Mouse (Mus musculus): ENCODE measurements around the gene Arl16. TPM values are rescaled to one million over a fixed set of nuclear protein-coding genes. Genes with fewer than 3 reads are reported as not detected.

Gene Arl16
- polyA plus RNA-seq, 1 experiment: not detected

DNA sequence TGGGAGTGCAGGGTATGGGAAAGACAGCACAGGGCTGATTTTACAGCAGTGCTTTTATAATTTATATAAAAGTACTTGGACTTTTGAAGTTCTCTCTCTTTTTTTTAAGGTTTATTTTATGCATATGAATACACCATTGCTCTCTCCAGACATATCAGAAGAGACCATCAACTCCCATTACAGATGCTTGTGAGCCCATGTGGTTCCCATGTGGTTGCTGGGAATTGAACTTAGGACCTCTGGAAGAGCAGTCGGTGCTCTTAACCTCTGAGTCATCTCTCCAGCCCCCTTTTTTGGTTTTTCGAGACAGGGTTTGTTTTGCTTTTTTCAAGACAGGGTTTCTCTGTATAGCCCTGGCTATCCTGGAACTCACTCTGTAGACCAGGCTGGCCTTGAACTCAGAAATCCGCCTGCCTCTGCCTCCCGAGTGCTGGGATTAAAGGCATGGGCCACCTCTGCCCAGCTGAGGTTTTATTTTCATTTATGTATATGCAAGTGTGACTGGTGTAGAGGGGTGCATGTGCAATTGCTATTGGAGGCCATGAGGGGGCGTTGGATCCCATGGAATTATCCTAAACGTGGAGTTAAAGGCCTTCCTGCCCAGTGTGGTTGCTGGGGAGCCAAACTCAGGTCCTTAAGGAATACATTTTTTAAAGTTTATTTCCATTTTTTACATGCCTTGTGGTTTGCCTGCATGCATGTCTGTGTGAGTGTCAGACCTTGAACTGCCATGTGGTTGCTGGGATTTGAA, 8.4 kb downstream of the Arl16 start:
- Histone ChIP-seq H3K4me1 (ENCODE audit: control insufficient read depth, insufficient read depth, low read length) (peaks cover 8% of the 10 kb centered on the region), H3K27ac (ENCODE audit: insufficient read depth, low read depth, low read length) (no peak overlapping the region), H3K4me3 (ENCODE audit: insufficient read depth, low read depth, low read length) (peak overlapping the region; percentile 67)
- no peak for TF ChIP-seq POLR2A (IDR thresholded peaks at IDR 0.05; ENCODE audit: insufficient read depth, low read depth, low read length)
- no peak for TF ChIP-seq CTCF (IDR thresholded peaks at IDR 0.05; ENCODE audit: insufficient read depth, low read depth, low read length)
- WGBS: 66% methylated on average over 6 of the region's 6 CpGs

- Histone ChIP-seq H3K27ac (ENCODE audit: insufficient read depth, low read depth, low read length) (peak within 1 kb of the TSS; percentile 59), H3K4me3 (ENCODE audit: insufficient read depth, low read depth, low read length) (peak within 1 kb of the TSS; percentile 67), H3K4me1 (ENCODE audit: control insufficient read depth, insufficient read depth, low read length) (peaks cover 8% of the 10 kb centered on the region)
- WGBS: 3% methylated on average over 62 of the region's 62 CpGs
- TF ChIP-seq CTCF (IDR thresholded peaks at IDR 0.05; ENCODE audit: insufficient read depth, low read depth, low read length) (no peak), POLR2A (IDR thresholded peaks at IDR 0.05; ENCODE audit: insufficient read depth, low read depth, low read length) (peak; percentile 92)
Observed at GRCm38 (mm10) chr11:120457772-120458751, 9.3 kb downstream of the Arl16 start, which contains the start of the genes Oxld1 and Ccdc137. Oxld1 (minus strand) TSS chr11:120458068. Ccdc137 (plus strand) TSS chr11:120458115.

- peak overlapping the region; percentile 59 for H3K27ac ChIP-seq (ENCODE audit: insufficient read depth, low read depth, low read length)
- peak overlapping the region; percentile 67 for H3K4me3 ChIP-seq (ENCODE audit: insufficient read depth, low read depth, low read length)
- TF ChIP-seq CTCF (IDR thresholded peaks at IDR 0.05; ENCODE audit: insufficient read depth, low read depth, low read length): no peak
- no peak for TF ChIP-seq POLR2A (IDR thresholded peaks at IDR 0.05; ENCODE audit: insufficient read depth, low read depth, low read length)
- peaks cover 8% of the 10 kb centered on the region for H3K4me1 ChIP-seq (ENCODE audit: control insufficient read depth, insufficient read depth, low read length)
- 16% methylated on average over 14 of the region's 14 CpGs for WGBS
Observed at GRCm38 (mm10) chr11:120457370-120457769, 10.0 kb downstream of the Arl16 start.

GRCm38 (mm10) chr11:120455413-120455812, 12.0 kb downstream of the Arl16 start:
- 94% methylated on average over 7 of the region's 7 CpGs for WGBS
- H3K4me1 ChIP-seq (ENCODE audit: control insufficient read depth, insufficient read depth, low read length): peaks cover 8% of the 10 kb centered on the region
- H3K4me3 ChIP-seq (ENCODE audit: insufficient read depth, low read depth, low read length): no peak overlapping the region
- TF ChIP-seq POLR2A (IDR thresholded peaks at IDR 0.05; ENCODE audit: insufficient read depth, low read depth, low read length): no peak
- TF ChIP-seq CTCF (IDR thresholded peaks at IDR 0.05; ENCODE audit: insufficient read depth, low read depth, low read length): no peak
- no peak overlapping the region for H3K27ac ChIP-seq (ENCODE audit: insufficient read depth, low read depth, low read length)

DNA sequence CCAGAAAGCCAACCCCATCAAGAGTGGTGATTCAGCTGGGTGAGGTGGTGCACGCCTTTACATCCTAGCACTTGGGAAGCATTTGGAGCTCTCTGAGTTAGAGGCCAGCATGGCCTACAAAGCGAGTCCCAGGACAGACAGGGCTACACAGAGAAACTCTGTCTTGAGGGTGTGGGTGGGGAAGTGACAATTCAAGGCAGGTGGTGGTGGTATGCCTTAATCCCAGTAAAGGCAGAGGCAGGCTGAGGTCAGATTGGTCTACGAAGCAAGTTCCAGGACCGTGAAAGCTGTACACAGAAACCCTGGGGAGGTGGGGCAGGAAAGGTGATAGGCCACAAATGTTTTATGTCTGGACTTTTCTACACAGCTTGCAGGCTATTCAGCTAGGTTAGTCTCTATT, 12.4 kb downstream of the Arl16 start:
- no peak overlapping the region for H3K4me3 ChIP-seq (ENCODE audit: insufficient read depth, low read depth, low read length)
- no peak overlapping the region for H3K27ac ChIP-seq (ENCODE audit: insufficient read depth, low read depth, low read length)
- peaks cover 8% of the 10 kb centered on the region for H3K4me1 ChIP-seq (ENCODE audit: control insufficient read depth, insufficient read depth, low read length)
- no peak for TF ChIP-seq CTCF (IDR thresholded peaks at IDR 0.05; ENCODE audit: insufficient read depth, low read depth, low read length)
- TF ChIP-seq POLR2A (IDR thresholded peaks at IDR 0.05; ENCODE audit: insufficient read depth, low read depth, low read length): no peak
- 88% methylated on average over 4 of the region's 4 CpGs for WGBS

DNA sequence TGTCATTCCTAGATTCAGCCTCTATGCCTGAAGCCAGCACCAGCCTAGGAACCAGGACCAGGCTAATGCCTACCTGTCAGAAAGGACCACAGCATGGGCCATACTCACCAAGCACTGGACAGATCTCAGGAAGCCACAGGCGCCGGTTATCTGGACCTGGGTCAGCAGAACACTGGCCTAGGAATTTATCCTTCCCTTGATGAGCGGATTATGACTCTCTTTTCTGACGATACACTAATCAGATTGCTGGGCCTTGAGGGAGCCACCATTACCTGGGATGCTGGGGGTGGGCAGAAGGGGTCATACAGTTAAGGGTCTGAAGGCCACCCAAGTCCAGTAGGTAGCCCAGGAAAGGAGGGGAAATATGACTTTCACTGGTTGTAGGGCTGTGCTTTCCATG, 14.1 kb downstream of the Arl16 start, which contains the start of gene Pde6g:
Gene Pde6g, minus strand, starts transcription at position 195 of the 400 bp plus-strand sequence.
- Histone ChIP-seq H3K4me3 (ENCODE audit: insufficient read depth, low read depth, low read length) (no peak within 1 kb of the TSS), H3K4me1 (ENCODE audit: control insufficient read depth, insufficient read depth, low read length) (peaks cover 4% of the 10 kb centered on the region), H3K27ac (ENCODE audit: insufficient read depth, low read depth, low read length) (no peak within 1 kb of the TSS)
- 92% methylated on average over 4 of the region's 4 CpGs for WGBS
- TF ChIP-seq POLR2A (IDR thresholded peaks at IDR 0.05; ENCODE audit: insufficient read depth, low read depth, low read length): no peak
- no peak for TF ChIP-seq CTCF (IDR thresholded peaks at IDR 0.05; ENCODE audit: insufficient read depth, low read depth, low read length)

DNA sequence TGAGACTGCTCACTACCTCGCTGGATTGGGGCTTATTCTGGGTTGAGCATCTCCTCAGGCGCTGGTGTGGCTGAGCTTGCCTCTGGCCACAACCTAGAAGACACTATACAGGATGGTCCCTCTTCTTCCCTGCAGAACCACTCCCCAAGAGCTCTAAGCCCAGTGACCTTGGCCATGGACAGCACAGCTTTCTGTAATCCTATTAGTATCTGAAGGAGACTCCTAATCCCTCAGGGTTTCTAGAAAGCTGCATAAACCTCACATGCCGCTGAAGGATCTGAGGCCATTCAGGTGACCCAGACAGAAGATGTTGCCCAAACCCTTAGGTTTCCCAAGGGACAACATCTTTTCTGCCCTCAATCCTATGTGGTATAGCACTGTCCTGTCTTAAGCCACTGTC, 15.2 kb downstream of the Arl16 start:
- H3K27ac ChIP-seq (ENCODE audit: insufficient read depth, low read depth, low read length): no peak overlapping the region
- peaks cover 4% of the 10 kb centered on the region for H3K4me1 ChIP-seq (ENCODE audit: control insufficient read depth, insufficient read depth, low read length)
- 72% methylated on average over 3 of the region's 3 CpGs for WGBS
- TF ChIP-seq POLR2A (IDR thresholded peaks at IDR 0.05; ENCODE audit: insufficient read depth, low read depth, low read length) (no peak), CTCF (IDR thresholded peaks at IDR 0.05; ENCODE audit: insufficient read depth, low read depth, low read length) (no peak)
- no peak overlapping the region for H3K4me3 ChIP-seq (ENCODE audit: insufficient read depth, low read depth, low read length)

- Histone ChIP-seq H3K4me1 (ENCODE audit: control insufficient read depth, insufficient read depth, low read length) (no peaks in the 10 kb centered on the region), H3K4me3 (ENCODE audit: insufficient read depth, low read depth, low read length) (no peak overlapping the region), H3K27ac (ENCODE audit: insufficient read depth, low read depth, low read length) (no peak overlapping the region)
- WGBS: 77% methylated on average over 7 of the region's 7 CpGs
- no peak for TF ChIP-seq CTCF (IDR thresholded peaks at IDR 0.05; ENCODE audit: insufficient read depth, low read depth, low read length)
- no peak for TF ChIP-seq POLR2A (IDR thresholded peaks at IDR 0.05; ENCODE audit: insufficient read depth, low read depth, low read length)
Observed at GRCm38 (mm10) chr11:120447179-120447578, 20.2 kb downstream of the Arl16 start.
